Mouse (Mus musculus): Measurements from ENCODE around the gene Ghdc. TPM values are rescaled to one million over a fixed set of nuclear protein-coding genes. Genes with fewer than 3 reads are reported as not detected.

Gene Ghdc
- 3.6 and 4.4 TPM in 2 replicates for polyA plus RNA-seq (2014; fragmentation: Nextera tagmentation; extraction: Ambion mirVana)

GRCm38 (mm10) chr11:100770646-100771408 is at the start of gene Ghdc:
TSS of gene Ghdc (minus strand) at chr11:100770957.
- H3K36me3 ChIP-seq (ENCODE audit: control insufficient read depth, insufficient read depth, low read length): no peaks in the 10 kb centered on the region
- peak within 1 kb of the TSS; percentile 64 for H3K4me3 ChIP-seq (ENCODE audit: low read depth, low read length)
- peak; percentile 65; the same call in 1 of the 2 replicates for ATAC-seq (ENCODE audit: low read depth)
- H3K9ac ChIP-seq (ENCODE audit: low read depth, low read length): peak within 1 kb of the TSS; percentile 65
- H3K4me1 ChIP-seq (ENCODE audit: control insufficient read depth, insufficient read depth, low read length): 0 out of 2 replicates have a peak, but pooled peaks cover 5% of the 10 kb centered on the region
- no peaks in the 10 kb centered on the region for H3K9me3 ChIP-seq (ENCODE audit: control insufficient read depth, low read length)
- WGBS: 17% methylated on average over 17 of the region's 17 CpGs
- no peaks in the 10 kb centered on the region for H3K27me3 ChIP-seq (replicated peaks; ENCODE audit: control insufficient read depth, insufficient read depth, low read length)
- H3K27ac ChIP-seq (replicated peaks; ENCODE audit: low read depth, low read length): peak within 1 kb of the TSS; percentile 61
- peak; percentile 88 for DNase-seq (ENCODE audit: low spot score)
- peak within 1 kb of the TSS; percentile 58 for H3K4me2 ChIP-seq (ENCODE audit: low read depth, low read length)

GRCm38 (mm10) chr11:100820047-100820446 is 49.3 kb upstream of the Ghdc start:
- no peak overlapping the region for H3K27ac ChIP-seq (replicated peaks; ENCODE audit: low read depth, low read length)
- no peaks in the 10 kb centered on the region for H3K9me3 ChIP-seq (ENCODE audit: control insufficient read depth, low read length)
- DNase-seq (ENCODE audit: low spot score) (peak; percentile 73), ATAC-seq (ENCODE audit: low read depth) (peak; percentile 62; the same call in 1 of the 2 replicates)
- no peak overlapping the region for H3K9ac ChIP-seq (ENCODE audit: low read depth, low read length)
- H3K27me3 ChIP-seq (replicated peaks; ENCODE audit: control insufficient read depth, insufficient read depth, low read length): no peaks in the 10 kb centered on the region
- H3K4me2 ChIP-seq (ENCODE audit: low read depth, low read length): 0 out of 2 replicates have a peak overlapping the region, but pooled peaks have one; percentile 3
- peaks cover 9% of the 10 kb centered on the region for H3K4me1 ChIP-seq (ENCODE audit: control insufficient read depth, insufficient read depth, low read length)
- WGBS: 45% methylated on average over 8 of the region's 8 CpGs
- H3K4me3 ChIP-seq (ENCODE audit: low read depth, low read length): no peak overlapping the region
- no peaks in the 10 kb centered on the region for H3K36me3 ChIP-seq (ENCODE audit: control insufficient read depth, insufficient read depth, low read length)

- Histone ChIP-seq H3K9me3 (ENCODE audit: control insufficient read depth, low read length) (no peaks in the 10 kb centered on the region), H3K9ac (ENCODE audit: low read depth, low read length) (no peak overlapping the region), H3K4me3 (ENCODE audit: low read depth, low read length) (no peak overlapping the region), H3K36me3 (ENCODE audit: control insufficient read depth, insufficient read depth, low read length) (no peaks in the 10 kb centered on the region), H3K27me3 (replicated peaks; ENCODE audit: control insufficient read depth, insufficient read depth, low read length) (no peaks in the 10 kb centered on the region), H3K27ac (replicated peaks; ENCODE audit: low read depth, low read length) (no peak overlapping the region), H3K4me1 (ENCODE audit: control insufficient read depth, insufficient read depth, low read length) (peaks cover 9% of the 10 kb centered on the region), H3K4me2 (ENCODE audit: low read depth, low read length) (no peak overlapping the region)
- DNase-seq (ENCODE audit: low spot score): no peak
- WGBS: 48% methylated on average over 16 of the region's 16 CpGs
- ATAC-seq (ENCODE audit: low read depth): no peak
Observed at GRCm38 (mm10) chr11:100819626-100820025, 48.9 kb upstream of the Ghdc start.

GRCm38 (mm10) chr11:100819048-100819447 is 48.3 kb upstream of the Ghdc start:
- Histone ChIP-seq H3K4me3 (ENCODE audit: low read depth, low read length) (no peak overlapping the region), H3K9me3 (ENCODE audit: control insufficient read depth, low read length) (no peaks in the 10 kb centered on the region), H3K27ac (replicated peaks; ENCODE audit: low read depth, low read length) (no peak overlapping the region), H3K4me1 (ENCODE audit: control insufficient read depth, insufficient read depth, low read length) (peaks cover 9% of the 10 kb centered on the region), H3K4me2 (ENCODE audit: low read depth, low read length) (no peak overlapping the region), H3K27me3 (replicated peaks; ENCODE audit: control insufficient read depth, insufficient read depth, low read length) (no peaks in the 10 kb centered on the region), H3K9ac (ENCODE audit: low read depth, low read length) (no peak overlapping the region), H3K36me3 (ENCODE audit: control insufficient read depth, insufficient read depth, low read length) (no peaks in the 10 kb centered on the region)
- no peak for ATAC-seq (ENCODE audit: low read depth)
- 76% methylated on average over 8 of the region's 8 CpGs for WGBS
- no peak for DNase-seq (ENCODE audit: low spot score)

- ATAC-seq (ENCODE audit: low read depth): no peak
- Histone ChIP-seq H3K36me3 (ENCODE audit: control insufficient read depth, insufficient read depth, low read length) (no peaks in the 10 kb centered on the region), H3K4me2 (ENCODE audit: low read depth, low read length) (no peak overlapping the region), H3K27me3 (replicated peaks; ENCODE audit: control insufficient read depth, insufficient read depth, low read length) (no peaks in the 10 kb centered on the region), H3K9me3 (ENCODE audit: control insufficient read depth, low read length) (no peaks in the 10 kb centered on the region), H3K4me1 (ENCODE audit: control insufficient read depth, insufficient read depth, low read length) (peaks cover 9% of the 10 kb centered on the region), H3K27ac (replicated peaks; ENCODE audit: low read depth, low read length) (no peak overlapping the region), H3K4me3 (ENCODE audit: low read depth, low read length) (no peak overlapping the region), H3K9ac (ENCODE audit: low read depth, low read length) (no peak overlapping the region)
- WGBS: 91% methylated on average over 15 of the region's 15 CpGs
- no peak for DNase-seq (ENCODE audit: low spot score)
Observed at GRCm38 (mm10) chr11:100818359-100819012, 47.7 kb upstream of the Ghdc start.

GRCm38 (mm10) chr11:100817311-100817710 is 46.6 kb upstream of the Ghdc start:
- H3K4me3 ChIP-seq (ENCODE audit: low read depth, low read length): no peak overlapping the region
- no peak overlapping the region for H3K27ac ChIP-seq (replicated peaks; ENCODE audit: low read depth, low read length)
- no peak overlapping the region for H3K4me2 ChIP-seq (ENCODE audit: low read depth, low read length)
- DNase-seq (ENCODE audit: low spot score) (no peak), ATAC-seq (ENCODE audit: low read depth) (no peak)
- H3K9me3 ChIP-seq (ENCODE audit: control insufficient read depth, low read length): no peaks in the 10 kb centered on the region
- H3K9ac ChIP-seq (ENCODE audit: low read depth, low read length): no peak overlapping the region
- no peaks in the 10 kb centered on the region for H3K36me3 ChIP-seq (ENCODE audit: control insufficient read depth, insufficient read depth, low read length)
- no peaks in the 10 kb centered on the region for H3K27me3 ChIP-seq (replicated peaks; ENCODE audit: control insufficient read depth, insufficient read depth, low read length)
- H3K4me1 ChIP-seq (ENCODE audit: control insufficient read depth, insufficient read depth, low read length): peaks cover 9% of the 10 kb centered on the region
- WGBS: 76% methylated on average over 9 of the region's 9 CpGs

- peaks cover 9% of the 10 kb centered on the region for H3K4me1 ChIP-seq (ENCODE audit: control insufficient read depth, insufficient read depth, low read length)
- no peak overlapping the region for H3K4me2 ChIP-seq (ENCODE audit: low read depth, low read length)
- no peak overlapping the region for H3K4me3 ChIP-seq (ENCODE audit: low read depth, low read length)
- 78% methylated on average over 4 of the region's 4 CpGs for WGBS
- ATAC-seq (ENCODE audit: low read depth) (no peak), DNase-seq (ENCODE audit: low spot score) (no peak)
- no peaks in the 10 kb centered on the region for H3K9me3 ChIP-seq (ENCODE audit: control insufficient read depth, low read length)
- H3K27ac ChIP-seq (replicated peaks; ENCODE audit: low read depth, low read length): no peak overlapping the region
- no peaks in the 10 kb centered on the region for H3K27me3 ChIP-seq (replicated peaks; ENCODE audit: control insufficient read depth, insufficient read depth, low read length)
- no peaks in the 10 kb centered on the region for H3K36me3 ChIP-seq (ENCODE audit: control insufficient read depth, insufficient read depth, low read length)
- no peak overlapping the region for H3K9ac ChIP-seq (ENCODE audit: low read depth, low read length)
Observed at GRCm38 (mm10) chr11:100816801-100817200, 46.0 kb upstream of the Ghdc start.

- peaks cover 9% of the 10 kb centered on the region for H3K4me1 ChIP-seq (ENCODE audit: control insufficient read depth, insufficient read depth, low read length)
- DNase-seq (ENCODE audit: low spot score) (no peak), ATAC-seq (ENCODE audit: low read depth) (no peak)
- no peak overlapping the region for H3K27ac ChIP-seq (replicated peaks; ENCODE audit: low read depth, low read length)
- no peak overlapping the region for H3K9ac ChIP-seq (ENCODE audit: low read depth, low read length)
- H3K9me3 ChIP-seq (ENCODE audit: control insufficient read depth, low read length): no peaks in the 10 kb centered on the region
- WGBS: 80% methylated on average over 3 of the region's 3 CpGs
- H3K4me3 ChIP-seq (ENCODE audit: low read depth, low read length): no peak overlapping the region
- no peaks in the 10 kb centered on the region for H3K27me3 ChIP-seq (replicated peaks; ENCODE audit: control insufficient read depth, insufficient read depth, low read length)
- H3K4me2 ChIP-seq (ENCODE audit: low read depth, low read length): no peak overlapping the region
- H3K36me3 ChIP-seq (ENCODE audit: control insufficient read depth, insufficient read depth, low read length): no peaks in the 10 kb centered on the region
Observed at GRCm38 (mm10) chr11:100816342-100816741, 45.6 kb upstream of the Ghdc start.

All from embryonic facial prominence, embryonic 14.5 days (tissue).